Mouse (Mus musculus): ENCODE results near the gene Cbr2.

GRCm38 (mm10) chr11:120760236-120760635, 28.3 kb upstream of the Cbr2 start:
- TF ChIP-seq CTCF (conservative IDR thresholded peaks at IDR 0.05; ENCODE audit: low read length) (no peak), POU5F1 (IDR thresholded peaks at IDR 0.05; ENCODE audit: borderline replicate concordance, low read length) (no peak), NANOG (IDR thresholded peaks at IDR 0.05; ENCODE audit: borderline replicate concordance, low read length) (no peak)

Data from E14TG2a.4 (cell line).